Mouse (Mus musculus) olfactory bulb, adult 2 months (tissue): ENCODE results near the gene Pde3a.

Experiments used
- CTCF ChIP-seq: fragments of 200-500 bp; IDR thresholded peaks from 2 replicates; pipeline ENCODE4 v1.5.1; 2012; ENCODE audit warnings: low read depth, mild to moderate bottlenecking, low read length, moderate library complexity; ENCODE audit not compliant: insufficient read depth
- POLR2A ChIP-seq: fragments of 200-500 bp; IDR thresholded peaks from 2 replicates; pipeline ENCODE4 v1.6.1; 2012; ENCODE audit warnings: mild to moderate bottlenecking, low read depth, low read length, moderate library complexity; ENCODE audit not compliant: insufficient read depth

DNA sequence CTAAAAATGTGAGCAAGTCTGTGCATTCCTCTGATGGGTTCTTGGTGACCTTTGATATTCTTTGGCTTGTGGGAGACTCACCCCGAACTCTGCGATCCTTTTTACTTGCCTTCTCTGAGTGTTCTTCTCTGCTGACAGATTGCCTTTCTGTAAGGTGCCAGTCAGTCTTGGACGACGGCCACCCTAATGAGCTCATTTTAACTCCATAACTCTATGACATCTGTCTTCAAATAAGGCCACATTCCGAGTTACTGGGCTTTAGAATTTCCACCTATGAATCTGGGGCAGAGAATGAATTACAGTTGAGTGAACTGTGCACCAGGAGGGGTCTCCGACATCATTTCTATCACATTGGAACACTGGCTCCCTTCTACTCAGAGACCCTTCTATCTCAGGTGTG is 176.0 kb downstream of the Pde3a start:
- TF ChIP-seq CTCF, result no peak
- no peak for TF ChIP-seq POLR2A
